Mouse (Mus musculus): ENCODE results near the gene Sult2a2. TPM values are rescaled to one million over a fixed set of nuclear protein-coding genes. Genes with fewer than 3 reads are reported as not detected.

Sult2a2 gene
- not detected for polyA plus RNA-seq (2015; fragmentation: Illumina TruSeq; extraction: RNeasy Lipid Tissue Mini Kit (QIAGEN cat#74804); ENCODE audit: low read depth, low replicate concordance)

DNA sequence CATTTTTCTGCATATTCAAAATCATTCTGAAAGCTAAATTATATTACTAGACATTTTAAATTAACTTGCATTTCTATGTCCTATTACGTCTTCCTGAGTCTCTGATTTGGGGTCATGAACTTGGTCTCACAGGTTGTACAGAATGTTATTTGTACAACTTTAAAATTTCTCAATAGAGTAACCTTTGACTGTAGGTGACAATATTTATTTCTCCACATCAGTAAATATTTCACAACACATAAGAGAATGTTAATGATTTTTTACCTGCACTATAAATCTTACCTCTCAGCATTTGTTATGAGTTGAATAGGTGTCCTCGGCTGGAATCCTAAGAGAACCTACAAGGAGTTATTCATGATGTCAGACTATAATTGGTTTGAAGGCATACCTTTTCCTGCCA, at the start of gene Sult2a2:
TSS of gene Sult2a2 (plus strand) at position 301 of the 400 bp plus-strand sequence.

Other genes starting within 250 kb of the Sult2a2 start
- gene Bsph2, start 162.4 kb upstream of the Sult2a2 start, polyA plus RNA-seq (2015; fragmentation: Illumina TruSeq; extraction: RNeasy Lipid Tissue Mini Kit (QIAGEN cat#74804); ENCODE audit: low read depth, low replicate concordance) = not detected
- gene Sult2a5, start 109.5 kb upstream of the Sult2a2 start, polyA plus RNA-seq (2015; fragmentation: Illumina TruSeq; extraction: RNeasy Lipid Tissue Mini Kit (QIAGEN cat#74804); ENCODE audit: low read depth, low replicate concordance) = not detected
- not detected for gene Sult2a1, start 103.9 kb downstream of the Sult2a2 start, polyA plus RNA-seq (2015; fragmentation: Illumina TruSeq; extraction: RNeasy Lipid Tissue Mini Kit (QIAGEN cat#74804); ENCODE audit: low read depth, low replicate concordance)

All from brain, adult 10 weeks (tissue).